Mouse (Mus musculus): ENCODE results near the gene Usp53. TPM values are rescaled to one million over a fixed set of nuclear protein-coding genes. Genes with fewer than 3 reads are reported as not detected.

The Usp53 gene
- total and polyA plus RNA-seq, 3 experiments: 0.03 to 0.08 TPM; not detected in 1

GRCm38 (mm10) chr3:122986906-122987305, 2.6 kb upstream of the Usp53 start:
- H3K9me3 ChIP-seq (replicated peaks; ENCODE audit: low read length): peaks cover 11% of the 10 kb centered on the region
- DNase-seq (ENCODE audit: extremely low read depth): peak; percentile 54
- H3K27ac ChIP-seq (ENCODE audit: insufficient read depth, low read depth): no peak overlapping the region
- dilution Hi-C loops (cut with MboI; ENCODE audit: extremely low pct_ligation_motif_present, extremely low pct_unique_long_range_greater_than_20kb, low sequenced_read_pairs): no loop called here
- H3K27me3 ChIP-seq (replicated peaks): no peaks in the 10 kb centered on the region
- H3K4me3 ChIP-seq (replicated peaks in 1 of 3; ENCODE audit: low read depth in 2 of 3, low read length in 2 of 3, poor library complexity in 1 of 3): no peak overlapping the region
- no peak overlapping the region for H3K4me2 ChIP-seq (ENCODE audit: insufficient read depth, low read depth, poor library complexity, severe bottlenecking)
- in situ Hi-C loops (cut with MboI; ENCODE audit: low pct_ligation_motif_present, low pct_unique_long_range_greater_than_20kb, low sequenced_read_pairs): no loop called here
- no peaks in the 10 kb centered on the region for H3K36me3 ChIP-seq (replicated peaks in 1 of 2; ENCODE audit: control insufficient read depth in 1 of 2, insufficient read depth in 1 of 2, low read length in 1 of 2)
- peaks cover 0 to 8% of the 10 kb centered on the region in 2 experiments; a peak in 2 of 4 replicates for H3K4me1 ChIP-seq (ENCODE audit: control insufficient read depth in 1 of 2, insufficient read depth in 2 of 2)
- H3K9ac ChIP-seq (ENCODE audit: insufficient read depth, low read depth): no peak overlapping the region
- no peaks in the 10 kb centered on the region for H3K79me2 ChIP-seq (replicated peaks; ENCODE audit: control insufficient read depth, extremely low read depth, insufficient read depth, poor library complexity, severe bottlenecking)
- TF ChIP-seq CTCF (conservative IDR thresholded peaks at IDR 0.05 in 1 of 2, IDR thresholded peaks at IDR 0.05 in 1 of 2; ENCODE audit: low read depth in 2 of 2, low read length in 2 of 2): no peak
- TF ChIP-seq IRF4 (IDR thresholded peaks at IDR 0.05; ENCODE audit: low read depth, low read length): peak; percentile 91
- peak; percentile 55; the same call in 1 of the 2 replicates for TF ChIP-seq TCF12 (IDR thresholded peaks at IDR 0.05; ENCODE audit: low read depth, low read length)
- TF ChIP-seq KAT2A (IDR thresholded peaks at IDR 0.05; ENCODE audit: insufficient replicate concordance, low read length): no peak
- no peak for TF ChIP-seq HCFC1 (IDR thresholded peaks at IDR 0.05; ENCODE audit: low read depth, low read length)
- TF ChIP-seq SIN3A (IDR thresholded peaks at IDR 0.05; ENCODE audit: low read length): peak; percentile 50; the same call in 1 of the 2 replicates
- TF ChIP-seq ELF1 (IDR thresholded peaks at IDR 0.05; ENCODE audit: low read depth, low read length): no peak
- TF ChIP-seq POLR2A (IDR thresholded peaks at IDR 0.05; ENCODE audit: low read depth, low read length): no peak
- TF ChIP-seq USF1 (IDR thresholded peaks at IDR 0.05; ENCODE audit: low read depth, low read length): no peak
- peak; percentile 98 for TF ChIP-seq JUND (conservative IDR thresholded peaks at IDR 0.05; ENCODE audit: low read depth, low read length)
- peak; percentile 98 for TF ChIP-seq BHLHE40 (IDR thresholded peaks at IDR 0.05; ENCODE audit: low read depth, low read length)
- TF ChIP-seq MAFK (IDR thresholded peaks at IDR 0.05; ENCODE audit: insufficient replicate concordance, low read length): peak; percentile 55; the same call in 1 of the 2 replicates
- TF ChIP-seq JUN (IDR thresholded peaks at IDR 0.05; ENCODE audit: insufficient read depth, low read depth, low read length): peak; percentile 99
- TF ChIP-seq ZC3H11A (IDR thresholded peaks at IDR 0.05; ENCODE audit: low read depth, low read length): no peak
- peak; percentile 46; the same call in 1 of the 2 replicates for TF ChIP-seq MXI1 (IDR thresholded peaks at IDR 0.05; ENCODE audit: low read depth, low read length)
- no peak for TF ChIP-seq NELFE (IDR thresholded peaks at IDR 0.05; ENCODE audit: low read depth, low read length)
- no peak for TF ChIP-seq USF2 (conservative IDR thresholded peaks at IDR 0.05; ENCODE audit: low read depth, low read length)
- peak; percentile 94 for TF ChIP-seq EP300 (IDR thresholded peaks at IDR 0.05; ENCODE audit: low read length)
- peak; percentile 50; the same call in 1 of the 2 replicates for TF ChIP-seq MYC (IDR thresholded peaks at IDR 0.05; ENCODE audit: low read depth, low read length)
- TF ChIP-seq ETS1 (conservative IDR thresholded peaks at IDR 0.05; ENCODE audit: low read depth, low read length): peak; percentile 87
- TF ChIP-seq MAZ (IDR thresholded peaks at IDR 0.05; ENCODE audit: low read depth, low read length): no peak
- no peak for TF ChIP-seq E2F4 (IDR thresholded peaks at IDR 0.05; ENCODE audit: insufficient replicate concordance, low read depth, low read length)
- no peak for TF ChIP-seq PAX5 (IDR thresholded peaks at IDR 0.05; ENCODE audit: low read length)
- TF ChIP-seq RCOR1 (conservative IDR thresholded peaks at IDR 0.05; ENCODE audit: low read depth, low read length): peak; percentile 82
- no peak for TF ChIP-seq ZNF384 (IDR thresholded peaks at IDR 0.05; ENCODE audit: low read depth, low read length)
- TF ChIP-seq RAD21 (IDR thresholded peaks at IDR 0.05; ENCODE audit: low read depth, low read length): no peak
- TF ChIP-seq POLR2AphosphoS2 (IDR thresholded peaks at IDR 0.05; ENCODE audit: low read depth, low read length): no peak
- no peak for TF ChIP-seq ZKSCAN1 (IDR thresholded peaks at IDR 0.05; ENCODE audit: borderline replicate concordance, low read depth, low read length)
- TF ChIP-seq MAX (IDR thresholded peaks at IDR 0.05; ENCODE audit: low read length): peak; percentile 80; the same call in 1 of the 2 replicates
- TF ChIP-seq GABPA (IDR thresholded peaks at IDR 0.05; ENCODE audit: insufficient replicate concordance, low read depth, low read length): no peak
- no peak for TF ChIP-seq SMC3 (IDR thresholded peaks at IDR 0.05; ENCODE audit: low read depth, low read length)
- no peak for TF ChIP-seq UBTF (IDR thresholded peaks at IDR 0.05; ENCODE audit: low read depth, low read length)
- peak; percentile 76 for TF ChIP-seq MEF2A (IDR thresholded peaks at IDR 0.05; ENCODE audit: borderline replicate concordance, low read depth, low read length)
- TF ChIP-seq CHD1 (IDR thresholded peaks at IDR 0.05; ENCODE audit: low read depth, low read length): no peak
- no peak for TF ChIP-seq TBP (conservative IDR thresholded peaks at IDR 0.05; ENCODE audit: low read depth, low read length)
- TF ChIP-seq ZMIZ1 (IDR thresholded peaks at IDR 0.05; ENCODE audit: low read depth, low read length): no peak
- peak; percentile 53; the same call in 1 of the 2 replicates for TF ChIP-seq CHD2 (IDR thresholded peaks at IDR 0.05; ENCODE audit: low read length)
- TF ChIP-seq NRF1 (IDR thresholded peaks at IDR 0.05; ENCODE audit: low read depth, low read length): no peak
